Mouse (Mus musculus): ENCODE results near the gene Gprc5d. TPM values are rescaled to one million over a fixed set of nuclear protein-coding genes. Genes with fewer than 3 reads are reported as not detected.

Gprc5d gene
- polyA plus RNA-seq, 1 experiment from 2014 or later, result not detected

GRCm38 (mm10) chr6:135065236-135065957 is 52.7 kb downstream of the Gprc5d start, which contains the start of gene Gprc5a:
Gene Gprc5a, plus strand, starts transcription at chr6:135065651.
- no peaks in the 10 kb centered on the region for H3K9me3 ChIP-seq
- H3K27ac ChIP-seq, result no peak within 1 kb of the TSS
- H3K4me1 ChIP-seq, result peaks cover 9% of the 10 kb centered on the region
- H3K27me3 ChIP-seq, result peaks cover 25% of the 10 kb centered on the region
- no peaks in the 10 kb centered on the region for H3K36me3 ChIP-seq
- H3K4me2 ChIP-seq (replicated peaks), result peak within 1 kb of the TSS; percentile 77
- H3K9ac ChIP-seq, result peak within 1 kb of the TSS; percentile 58
- peak; percentile 78 for ATAC-seq (ENCODE audit: insufficient number of reproducible peaks, insufficient read depth, low FRiP score, low TSS enrichment)
- 1% methylated on average over 44 of the region's 44 CpGs for WGBS
- peak within 1 kb of the TSS; percentile 44 for H3K4me3 ChIP-seq

- Histone ChIP-seq H3K4me3 (no peak overlapping the region), H3K27me3 (peaks cover 25% of the 10 kb centered on the region), H3K27ac (no peak overlapping the region), H3K36me3 (no peaks in the 10 kb centered on the region), H3K4me1 (peaks cover 9% of the 10 kb centered on the region), H3K9ac (no peak overlapping the region), H3K9me3 (no peaks in the 10 kb centered on the region), H3K4me2 (replicated peaks) (no peak overlapping the region)
- ATAC-seq (ENCODE audit: insufficient number of reproducible peaks, insufficient read depth, low FRiP score, low TSS enrichment), result no peak
- WGBS, result 60% methylated on average over 12 of the region's 12 CpGs
These were observed 53.5 kb downstream of the Gprc5d start for GRCm38 (mm10) chr6:135064621-135065020.

- Histone ChIP-seq H3K27ac (no peak overlapping the region), H3K4me1 (peaks cover 5% of the 10 kb centered on the region), H3K4me2 (replicated peaks) (no peak overlapping the region), H3K9me3 (no peaks in the 10 kb centered on the region), H3K27me3 (peaks cover 17% of the 10 kb centered on the region; the same call in 1 of the 2 replicates), H3K4me3 (no peak overlapping the region), H3K36me3 (no peaks in the 10 kb centered on the region), H3K9ac (no peak overlapping the region)
- WGBS, result 95% methylated on average over 4 of the region's 4 CpGs
- no peak for ATAC-seq (ENCODE audit: insufficient number of reproducible peaks, insufficient read depth, low FRiP score, low TSS enrichment)
These were observed 57.4 kb downstream of the Gprc5d start for GRCm38 (mm10) chr6:135060728-135061127.

Other genes starting within 250 kb of the Gprc5d start
- 10.1 and 14.6 TPM in 2 replicates for gene Gpr19, start 219.7 kb downstream of the Gprc5d start, polyA plus RNA-seq (2016; fragmentation: Nextera tagmentation; extraction: Ambion mirVana)
- gene Cdkn1b, start 197.9 kb downstream of the Gprc5d start, polyA plus RNA-seq (2016; fragmentation: Nextera tagmentation; extraction: Ambion mirVana), result 19.3 and 19.5 TPM in 2 replicates
- 4.5 and 4.7 TPM in 2 replicates for gene Apold1, start 136.6 kb downstream of the Gprc5d start, polyA plus RNA-seq (2016; fragmentation: Nextera tagmentation; extraction: Ambion mirVana)
- 111 and 113 TPM in 2 replicates for gene Ddx47, start 106.7 kb downstream of the Gprc5d start, polyA plus RNA-seq (2016; fragmentation: Nextera tagmentation; extraction: Ambion mirVana)
- 2.2 and 2.5 TPM in 2 replicates for gene Gprc5a, start 52.6 kb downstream of the Gprc5d start, polyA plus RNA-seq (2016; fragmentation: Nextera tagmentation; extraction: Ambion mirVana)
- gene Fam234b, start 79.7 kb upstream of the Gprc5d start, polyA plus RNA-seq (2016; fragmentation: Nextera tagmentation; extraction: Ambion mirVana), result 26.4 and 28.7 TPM in 2 replicates
- 6.8 and 7.3 TPM in 2 replicates for gene Hebp1, start 79.7 kb upstream of the Gprc5d start, polyA plus RNA-seq (2016; fragmentation: Nextera tagmentation; extraction: Ambion mirVana)
- gene Gsg1, start 136.1 kb upstream of the Gprc5d start, polyA plus RNA-seq (2016; fragmentation: Nextera tagmentation; extraction: Ambion mirVana), result 0.45 TPM in 1 of 2 replicates, not detected in the other
- gene Pbp2, start 192.1 kb upstream of the Gprc5d start, polyA plus RNA-seq (2016; fragmentation: Nextera tagmentation; extraction: Ambion mirVana), result not detected in 2 replicates
- 28.8 and 30.4 TPM in 2 replicates for gene Emp1, start 244.3 kb upstream of the Gprc5d start, polyA plus RNA-seq (2016; fragmentation: Nextera tagmentation; extraction: Ambion mirVana)

Measured in embryonic facial prominence, embryonic 12.5 days (tissue).